Mouse (Mus musculus) gastrocnemius, postnatal 25 days (tissue): ENCODE results near the gene Dhrs13. TPM values are rescaled to one million over a fixed set of nuclear protein-coding genes. Genes with fewer than 3 reads are reported as not detected.

Experiments
- DNase-seq: peaks from one replicate; pipeline ENCODE4 v3.0.0; 2022
- long read RNA-seq, 2 experiments: library from polyadenylated mRNA; stranded (forward); transcript quantifications; one replicate each; pipeline ENCODE4 v2.0.0; 2021
- total RNA-seq, 2 experiments: library from RNA; stranded (reverse); gene quantifications; 1 replicate in 1 of 2; 2 replicates in 1 of 2; pipeline ENCODE4 v1.2.3; 2021

Dhrs13 gene
- 1 to 10 TPM in 1 of 2 experiments, under 1 TPM in 1; 0.59 to 1.1 TPM for total RNA-seq
- long read RNA-seq, experiment 1, partial matches to known transcripts = 0 of 2 reads
- long read RNA-seq, experiment 1, other reads (novel, unspliced or antisense) = 0 of 2 reads
- long read RNA-seq, experiment 2, partial matches to known transcripts = 0 of 2 reads
- long read RNA-seq, experiment 2, other reads (novel, unspliced or antisense) = 0 of 2 reads

GRCm38 (mm10) chr11:78031947-78032808 lies at the start of gene Dhrs13:
Gene Dhrs13 (plus strand): TSS chr11:78032280.
- peak; percentile 86 for DNase-seq

- DNase-seq = peak; percentile 100
Observed at GRCm38 (mm10) chr11:77982441-77982905, 49.6 kb upstream of the Dhrs13 start, which contains the start of gene Phf12. Gene Phf12 (plus strand): TSS chr11:77982754.

GRCm38 (mm10) chr11:77983191-77983936 lies 48.7 kb upstream of the Dhrs13 start:
- peak; percentile 54 for DNase-seq

- DNase-seq = peak; percentile 74
Observed at GRCm38 (mm10) chr11:77983937-77984835, 47.9 kb upstream of the Dhrs13 start.

GRCm38 (mm10) chr11:77984836-77985231 lies 47.2 kb upstream of the Dhrs13 start:
- peak; percentile 49 for DNase-seq

GRCm38 (mm10) chr11:77985541-77986065 lies 46.5 kb upstream of the Dhrs13 start:
- DNase-seq = no peak

GRCm38 (mm10) chr11:77989071-77989690 lies 42.9 kb upstream of the Dhrs13 start:
- DNase-seq = no peak

GRCm38 (mm10) chr11:77995556-77995955 lies 36.5 kb upstream of the Dhrs13 start:
- no peak for DNase-seq

GRCm38 (mm10) chr11:78006446-78006845 lies 25.6 kb upstream of the Dhrs13 start:
- DNase-seq = no peak

GRCm38 (mm10) chr11:78019676-78020075 lies 12.4 kb upstream of the Dhrs13 start:
- no peak for DNase-seq

GRCm38 (mm10) chr11:78023607-78024006 lies 8.5 kb upstream of the Dhrs13 start:
- DNase-seq = no peak

GRCm38 (mm10) chr11:78029240-78029639 lies 2.8 kb upstream of the Dhrs13 start:
- DNase-seq = no peak

GRCm38 (mm10) chr11:78030600-78030999 lies 1.5 kb upstream of the Dhrs13 start:
- no peak for DNase-seq

GRCm38 (mm10) chr11:78031389-78031788 lies 691 bp upstream of the Dhrs13 start:
- DNase-seq = no peak

GRCm38 (mm10) chr11:78032809-78033195 lies 722 bp downstream of the Dhrs13 start:
- DNase-seq = no peak

GRCm38 (mm10) chr11:78033931-78034617 lies 2.0 kb downstream of the Dhrs13 start:
- no peak for DNase-seq

GRCm38 (mm10) chr11:78036791-78037190 lies 4.7 kb downstream of the Dhrs13 start:
- no peak for DNase-seq

GRCm38 (mm10) chr11:78037831-78038752 lies 6.0 kb downstream of the Dhrs13 start, which contains the start of gene Flot2:
Gene Flot2 (plus strand): TSS chr11:78037931.
- DNase-seq = peak; percentile 67

GRCm38 (mm10) chr11:78040878-78041277 lies 8.8 kb downstream of the Dhrs13 start:
- DNase-seq = no peak
